Mouse (Mus musculus) Patski (cell line): ENCODE measurements around the gene Sirt1. TPM values are rescaled to one million over a fixed set of nuclear protein-coding genes. Genes with fewer than 3 reads are reported as not detected.

Experiments
- ATAC-seq: fragments of 100-300 bp; one replicate; pipeline ENCODE4 v1.8.0; 2021
- CTCF ChIA-PET: fragments of 350-600 bp; sonication (Branson Sonifier 250); formaldehyde crosslinking; loops from one replicate; lab custom pipeline; 2022; ENCODE audit warnings: inconsistent platforms; lab: Charles Lee
- POLR2A ChIA-PET: fragments of 350-600 bp; sonication (Branson Sonifier 250); formaldehyde crosslinking; loops from one replicate; lab custom pipeline; 2022; ENCODE audit warnings: antibody characterized with exemption, inconsistent platforms; lab: Charles Lee
- DNase-seq: peaks from one replicate; pipeline ENCODE4 v3.0.0-alpha.2; 2011; ENCODE audit warnings: low read depth, low spot score
- H3K27me3 ChIP-seq: fragments of 371-371 bp; one replicate; pipeline ENCODE4 v1.5.1; 2021
- CTCF ChIP-seq: fragments of 100-300 bp; IDR thresholded peaks from one replicate; pipeline ENCODE4 v1.5.1; 2021
- in situ Hi-C: fragments of 300-500 bp; cut with MboI; formaldehyde crosslinking; loops from 3 replicates; pipeline ENCODE4 v1.11.1; 2018; ENCODE audit warnings: low pct_unique_long_range_greater_than_20kb, mixed read lengths
- polyA plus RNA-seq: library from polyadenylated mRNA; unstranded; gene quantifications from one replicate; pipeline ENCODE4 v1.2.3, GENCODE M21; 2021

Sirt1 gene
- 11.6 TPM for polyA plus RNA-seq

- no peak for DNase-seq
- TF ChIP-seq CTCF = no peak
- CTCF ChIA-PET = interaction anchor here (0.8 to 2.2 kb wide), 8 partner anchors 21 to 231 kb away, joined by 3 to 12 read pairs (median 4); no protein-coding TSS in a partner anchor
- no peak for ATAC-seq
- in situ Hi-C loops = loop anchor here (5.0 kb wide), 1 partner anchor 229 kb away; no protein-coding TSS in a partner anchor
- no peaks in the 10 kb centered on the region for H3K27me3 ChIP-seq
- POLR2A ChIA-PET = interaction anchor here (1.4 kb wide), 1 partner anchor 14 kb away, joined by 3 read pairs; no protein-coding TSS in a partner anchor
Observed at GRCm38 (mm10) chr10:63381498-63382280, at the start of gene Sirt1. Gene Sirt1, minus strand, starts transcription at chr10:63381704.

DNA sequence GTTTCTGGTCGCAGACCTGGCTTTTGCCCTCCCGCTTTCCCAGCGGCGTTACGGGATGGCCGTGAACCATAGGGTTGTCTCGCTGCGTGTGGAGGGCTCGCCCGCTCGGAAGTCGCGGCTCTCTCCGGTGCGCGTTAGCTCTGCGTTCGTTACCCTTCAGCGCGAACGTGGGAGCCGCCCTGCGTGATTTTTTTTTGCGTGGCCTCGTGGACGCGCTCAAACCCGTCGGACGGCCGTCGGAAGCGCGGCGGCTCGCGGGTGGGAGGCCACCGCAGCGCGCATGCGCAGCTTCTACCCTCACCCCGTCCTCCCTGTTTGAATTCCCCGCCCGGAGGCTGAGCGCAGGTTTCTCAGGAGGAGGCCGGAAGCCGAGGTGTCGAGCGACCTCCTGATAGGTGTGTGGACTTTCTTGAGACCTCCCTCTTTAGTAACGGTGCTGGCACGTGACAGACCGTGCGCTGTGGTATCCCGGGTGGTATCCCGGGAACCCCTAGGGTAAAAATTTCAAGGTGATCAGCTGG, 48.3 kb upstream of the Sirt1 start, which contains the start of gene Ctnna3:
Ctnna3 (plus strand) TSS at position 314 of the 521 bp plus-strand sequence.
- no peaks in the 10 kb centered on the region for H3K27me3 ChIP-seq
- in situ Hi-C loops = loop anchor here (5.0 kb wide), 1 partner anchor 47 kb away; no protein-coding TSS in a partner anchor
- ChIA-PET CTCF (interaction anchor here (1.5 kb wide), 1 partner anchor 31 kb away, joined by 4 read pairs; no protein-coding TSS in a partner anchor), POLR2A (interaction anchor here (0.6 to 1.1 kb wide), 3 partner anchors 9 to 460 kb away, joined by 3 to 4 read pairs (median 3); no protein-coding TSS in a partner anchor)
- DNase-seq = peak; percentile 62
- peak; percentile 92 for ATAC-seq
- no peak for TF ChIP-seq CTCF

- no peaks in the 10 kb centered on the region for H3K27me3 ChIP-seq
- peak; percentile 95 for DNase-seq
- ChIA-PET CTCF (interaction anchor here (1.5 kb wide), 1 partner anchor 31 kb away, joined by 4 read pairs; no protein-coding TSS in a partner anchor), POLR2A (interaction anchor here (0.6 to 1.1 kb wide), 3 partner anchors 9 to 460 kb away, joined by 3 to 4 read pairs (median 3); no protein-coding TSS in a partner anchor)
- no peak for TF ChIP-seq CTCF
- in situ Hi-C loops = loop anchor here (5.0 kb wide), 1 partner anchor 48 kb away; no protein-coding TSS in a partner anchor
- peak; percentile 89 for ATAC-seq
Observed at GRCm38 (mm10) chr10:63429380-63429779, 47.9 kb upstream of the Sirt1 start.

DNA sequence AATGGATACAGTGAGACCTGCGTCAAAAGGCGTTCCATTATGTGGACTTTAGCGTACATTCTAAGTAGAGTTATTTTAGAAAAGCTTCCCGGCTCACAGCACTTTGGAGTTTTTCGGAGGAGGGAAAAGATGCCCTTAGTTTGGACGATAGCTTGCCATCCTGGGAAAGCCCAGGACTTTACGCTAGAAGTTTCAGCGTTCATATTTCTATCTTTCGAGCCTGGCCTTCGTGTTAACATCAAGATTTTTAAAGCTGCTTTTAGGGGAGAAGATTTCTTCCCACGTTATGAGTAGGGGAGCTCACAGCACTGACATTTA, 47.5 kb upstream of the Sirt1 start:
- H3K27me3 ChIP-seq = no peaks in the 10 kb centered on the region
- no peak for ATAC-seq
- TF ChIP-seq CTCF = no peak
- DNase-seq = no peak
- CTCF ChIA-PET = interaction anchor here (0.9 to 1.5 kb wide), 3 partner anchors 11 to 32 kb away, joined by 3 to 9 read pairs (median 4); no protein-coding TSS in a partner anchor
- in situ Hi-C loops = loop anchor here (5.0 kb wide), 1 partner anchor 48 kb away; no protein-coding TSS in a partner anchor
- POLR2A ChIA-PET = interaction anchor here (1.1 kb wide), 2 partner anchors 8 to 28 kb away, joined by 3 to 5 read pairs; no protein-coding TSS in a partner anchor

GRCm38 (mm10) chr10:63428243-63429022, 46.9 kb upstream of the Sirt1 start:
- DNase-seq (no peak), ATAC-seq (peak; percentile 17)
- CTCF ChIA-PET = interaction anchor here (0.9 to 1.5 kb wide), 3 partner anchors 12 to 32 kb away, joined by 3 to 9 read pairs (median 4); no protein-coding TSS in a partner anchor
- no peaks in the 10 kb centered on the region for H3K27me3 ChIP-seq
- in situ Hi-C loops = loop anchor here (5.0 kb wide), 1 partner anchor 49 kb away; no protein-coding TSS in a partner anchor
- no peak for TF ChIP-seq CTCF
- POLR2A ChIA-PET = interaction anchor here (1.1 kb wide), 1 partner anchor 8 kb away, joined by 5 read pairs; no protein-coding TSS in a partner anchor

DNA sequence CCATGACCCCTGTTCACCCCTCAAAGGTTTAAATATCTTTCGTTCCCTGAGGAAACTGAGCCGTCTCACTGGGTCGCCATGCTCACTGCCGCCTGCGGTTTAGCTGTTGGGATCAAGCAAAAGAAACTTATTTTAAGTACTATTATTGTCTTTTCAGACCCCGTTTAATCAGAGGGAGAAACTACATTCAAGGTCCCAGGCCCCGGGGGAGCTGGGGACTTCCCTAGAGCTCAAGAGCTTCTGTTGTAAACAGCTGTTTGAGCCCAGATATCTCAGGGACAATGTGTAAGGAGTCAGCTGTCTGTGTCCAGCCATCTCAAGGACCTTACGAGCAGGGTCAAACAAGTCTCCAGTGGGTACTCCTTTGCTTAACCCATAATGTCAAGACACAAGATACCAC, 45.6 kb upstream of the Sirt1 start:
- no peaks in the 10 kb centered on the region for H3K27me3 ChIP-seq
- ChIA-PET POLR2A (no interaction called here), CTCF (interaction anchor here (1.5 kb wide), 1 partner anchor 29 kb away, joined by 4 read pairs; no protein-coding TSS in a partner anchor)
- in situ Hi-C loops = loop anchor here (5.0 kb wide), 1 partner anchor 50 kb away; no protein-coding TSS in a partner anchor
- DNase-seq (no peak), ATAC-seq (no peak)
- no peak for TF ChIP-seq CTCF

- in situ Hi-C loops = no loop called here
- ChIA-PET POLR2A (no interaction called here), CTCF (interaction anchor here (0.7 kb wide), 1 partner anchor 53 kb away, joined by 3 read pairs; no protein-coding TSS in a partner anchor)
- no peaks in the 10 kb centered on the region for H3K27me3 ChIP-seq
- TF ChIP-seq CTCF = peak; percentile 72
- ATAC-seq (no peak), DNase-seq (no peak)
Observed at GRCm38 (mm10) chr10:63424475-63424814, 42.9 kb upstream of the Sirt1 start.

DNA sequence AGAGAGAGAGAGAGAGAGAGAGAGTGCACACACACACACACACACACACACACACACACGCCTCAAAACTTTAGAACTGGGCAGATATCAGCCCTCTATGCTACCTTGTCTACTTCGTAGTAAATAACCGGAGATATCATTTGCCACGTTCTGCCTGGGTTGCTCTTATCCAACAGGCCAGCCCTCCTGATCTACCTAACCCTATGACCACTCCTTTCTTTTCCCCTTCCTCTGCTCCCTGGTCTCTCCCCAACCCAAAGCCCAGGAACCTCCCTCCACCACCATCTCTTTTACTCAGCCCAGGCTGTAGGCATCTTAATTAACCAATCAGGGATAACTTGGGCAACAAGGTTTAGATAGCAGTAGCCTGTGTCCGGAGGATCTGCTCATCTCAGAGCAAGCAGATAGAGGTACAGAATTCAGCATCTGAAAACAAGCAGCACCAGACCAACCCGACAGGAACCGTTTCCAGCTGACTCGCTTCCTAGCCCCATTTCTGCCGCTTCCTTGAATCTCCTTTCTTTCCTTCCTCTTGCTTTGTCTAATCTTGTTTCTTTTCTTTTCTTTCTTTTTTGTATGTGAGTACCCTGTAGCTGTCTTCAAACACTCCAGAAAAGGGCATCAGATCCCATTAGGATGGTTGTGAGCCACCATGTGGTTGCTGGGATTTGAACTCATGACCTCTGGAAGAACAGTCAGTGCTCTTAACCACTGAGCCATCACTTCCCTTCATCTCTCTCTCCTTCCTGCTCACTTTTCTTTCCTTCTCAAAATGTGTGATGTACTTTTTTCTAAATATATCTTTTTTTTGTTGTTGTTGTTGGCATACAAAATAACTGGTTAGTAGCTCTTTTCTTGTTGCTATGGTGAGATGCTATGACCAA, 42.3 kb upstream of the Sirt1 start:
- POLR2A ChIA-PET = no interaction called here
- no peak for ATAC-seq
- TF ChIP-seq CTCF = no peak

DNA sequence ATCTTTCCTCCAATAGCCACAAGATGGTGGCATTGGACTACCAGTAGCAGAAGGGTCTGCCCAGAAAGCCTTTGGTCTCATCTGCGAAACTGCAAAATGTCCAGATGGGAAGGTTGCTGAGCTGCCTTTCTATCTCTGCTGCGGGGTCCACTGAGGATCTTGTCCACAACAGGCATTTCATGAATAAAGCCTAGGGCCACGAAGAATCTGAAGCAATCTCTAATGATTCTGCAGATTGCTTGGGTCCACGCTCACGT, 41.2 kb upstream of the Sirt1 start:
- CTCF ChIA-PET = no interaction called here

More for the DNA sequence above, 42.3 kb upstream of the Sirt1 start:
- CTCF ChIA-PET = interaction anchor here (0.5 to 1.3 kb wide), 3 partner anchors 8 to 54 kb away, joined by 3 read pairs; no protein-coding TSS in a partner anchor
- H3K27me3 ChIP-seq = no peaks in the 10 kb centered on the region
- in situ Hi-C loops = no loop called here
- DNase-seq = no peak

More for the DNA sequence above, 41.2 kb upstream of the Sirt1 start:
- TF ChIP-seq CTCF = no peak
- no peaks in the 10 kb centered on the region for H3K27me3 ChIP-seq
- no peak for DNase-seq
- POLR2A ChIA-PET = interaction anchor here (0.7 kb wide), 1 partner anchor 36 kb away, joined by 4 read pairs; no protein-coding TSS in a partner anchor
- in situ Hi-C loops = no loop called here
- no peak for ATAC-seq
